Mouse (Mus musculus) heart, postnatal 14 days (tissue): ENCODE data around the gene Aipl1. TPM values are rescaled to one million over a fixed set of nuclear protein-coding genes. Genes with fewer than 3 reads are reported as not detected.

ENCODE experiments used
- DNase-seq, 2 experiments: peaks; one replicate each; pipeline ENCODE4 v3.0.0; 2021 to 2022
- intact Hi-C: fragments of 180-260 bp; cut with DNase I; formaldehyde crosslinking; loops from one replicate; pipeline ENCODE4 v1.15.1; 2025
- long read RNA-seq, 2 experiments: library from polyadenylated mRNA; stranded (forward); transcript quantifications; one replicate each; pipeline ENCODE4 v2.0.0; 2021
- total RNA-seq, 2 experiments: library from RNA; stranded (reverse); gene quantifications; 2 replicates each; pipeline ENCODE4 v1.2.3; 2021

Gene Aipl1
- total RNA-seq = not detected
- long read RNA-seq, experiment 1 = 0 reads
- long read RNA-seq, experiment 2 = 0 reads

- DNase-seq = no peak
- intact Hi-C loops = loop anchor here (5.0 kb wide), 1 partner anchor 700 kb away; no protein-coding TSS in a partner anchor
These were observed at the start of gene Aipl1 for GRCm38 (mm10) chr11:72037409-72037808. TSS of gene Aipl1 (minus strand) at chr11:72037509.

- DNase-seq = peak in 1 of 2 experiments; percentile 25
- intact Hi-C loops = loop anchor here (5.0 kb wide), 1 partner anchor 41 kb away; no protein-coding TSS in a partner anchor
These were observed 49.1 kb upstream of the Aipl1 start for GRCm38 (mm10) chr11:72086251-72087046.

- DNase-seq = no peak
- intact Hi-C loops = no loop called here
These were observed 47.0 kb upstream of the Aipl1 start for GRCm38 (mm10) chr11:72084337-72084736.

GRCm38 (mm10) chr11:72082601-72083000 lies 45.3 kb upstream of the Aipl1 start:
- no peak for DNase-seq
- intact Hi-C loops = no loop called here

GRCm38 (mm10) chr11:72080461-72080860 lies 43.2 kb upstream of the Aipl1 start:
- DNase-seq = no peak
- intact Hi-C loops = no loop called here

- intact Hi-C loops = no loop called here
- DNase-seq = peak; percentile 20 to 37
These were observed 41.3 kb upstream of the Aipl1 start for GRCm38 (mm10) chr11:72078647-72079046.

GRCm38 (mm10) chr11:72078056-72078455 lies 40.7 kb upstream of the Aipl1 start:
- intact Hi-C loops = no loop called here
- DNase-seq = no peak

GRCm38 (mm10) chr11:72074230-72074629 lies 36.9 kb upstream of the Aipl1 start:
- DNase-seq = no peak

GRCm38 (mm10) chr11:72072331-72072905 lies 35.1 kb upstream of the Aipl1 start:
- intact Hi-C loops = no loop called here
- DNase-seq = no peak

More at GRCm38 (mm10) chr11:72074230-72074629, 36.9 kb upstream of the Aipl1 start:
- intact Hi-C loops = no loop called here

- intact Hi-C loops = no loop called here
- no peak for DNase-seq
These were observed 33.4 kb upstream of the Aipl1 start for GRCm38 (mm10) chr11:72070733-72071132.

- DNase-seq = no peak
- intact Hi-C loops = loop anchor here (5.0 kb wide), 1 partner anchor 69 kb away; the partner anchor contains the start of gene Pitpnm3
These were observed 30.7 kb upstream of the Aipl1 start for GRCm38 (mm10) chr11:72068026-72068425.

- DNase-seq = no peak
- intact Hi-C loops = loop anchor here (5.0 kb wide), 1 partner anchor 70 kb away; the partner anchor contains the start of gene Pitpnm3
These were observed 30.0 kb upstream of the Aipl1 start for GRCm38 (mm10) chr11:72067326-72067725.

GRCm38 (mm10) chr11:72066330-72066729 lies 29.0 kb upstream of the Aipl1 start:
- intact Hi-C loops = loop anchor here (5.0 kb wide), 1 partner anchor 71 kb away; the partner anchor contains the start of gene Pitpnm3
- peak; percentile 29 to 37 for DNase-seq

- intact Hi-C loops = loop anchor here (5.0 kb wide), 1 partner anchor 72 kb away; the partner anchor contains the start of gene Pitpnm3
- peak; percentile 58 to 66 for DNase-seq
These were observed 27.8 kb upstream of the Aipl1 start for GRCm38 (mm10) chr11:72065103-72065502.

- no peak for DNase-seq
- intact Hi-C loops = no loop called here
These were observed 27.1 kb upstream of the Aipl1 start for GRCm38 (mm10) chr11:72064414-72064813.

- intact Hi-C loops = no loop called here
- DNase-seq = no peak
These were observed 23.8 kb upstream of the Aipl1 start for GRCm38 (mm10) chr11:72061093-72061620.

GRCm38 (mm10) chr11:72060416-72060815 lies 23.1 kb upstream of the Aipl1 start:
- no peak for DNase-seq
- intact Hi-C loops = no loop called here

GRCm38 (mm10) chr11:72057166-72057565 lies 19.9 kb upstream of the Aipl1 start:
- intact Hi-C loops = no loop called here

GRCm38 (mm10) chr11:72055176-72055575 lies 17.9 kb upstream of the Aipl1 start:
- intact Hi-C loops = no loop called here
- no peak for DNase-seq

More at GRCm38 (mm10) chr11:72057166-72057565, 19.9 kb upstream of the Aipl1 start:
- no peak for DNase-seq

GRCm38 (mm10) chr11:72052636-72053035 lies 15.3 kb upstream of the Aipl1 start:
- intact Hi-C loops = loop anchor here (2.0 to 5.0 kb wide), 2 partner anchors 92 to 155 kb away; partner anchors contain the start of genes 4933427D14Rik, Gm43951 and Txndc17
- peak; percentile 73 to 86 for DNase-seq

- DNase-seq = no peak
- intact Hi-C loops = loop anchor here (2.0 to 5.0 kb wide), 2 partner anchors 93 to 155 kb away; partner anchors contain the start of genes 4933427D14Rik, Gm43951 and Txndc17
These were observed 14.9 kb upstream of the Aipl1 start for GRCm38 (mm10) chr11:72052221-72052620.
